Mouse (Mus musculus) hindbrain, postnatal 0 days (tissue): ENCODE results near the gene 1810037I17Rik. TPM values are rescaled to one million over a fixed set of nuclear protein-coding genes. Genes with fewer than 3 reads are reported as not detected.

Source experiments
- ATAC-seq: fragments of 200-750 bp; cut with Nextera tagmentation; 2 replicates; pipeline ENCODE4 v1.8.0; 2017; ENCODE audit warnings: mild to moderate bottlenecking, moderate TSS enrichment, moderate library complexity
- DNase-seq: peaks from one replicate; pipeline ENCODE4 v3.0.0-alpha.2; 2015; ENCODE audit warnings: low spot score
- H3K27ac ChIP-seq: fragments of 300-500 bp; sonication (generic); 2 replicates; pipeline ENCODE4 v1.5.1; 2014; ENCODE audit warnings: mild to moderate bottlenecking
- H3K27me3 ChIP-seq: fragments of 300-500 bp; sonication (generic); 2 replicates; pipeline ENCODE4 v1.6.1; 2014; ENCODE audit warnings: low read length, mixed read lengths; ENCODE audit not compliant: insufficient read depth
- H3K36me3 ChIP-seq: fragments of 300-500 bp; sonication (generic); 2 replicates; pipeline ENCODE4 v1.6.1; 2014; ENCODE audit warnings: low read length, mixed read lengths; ENCODE audit not compliant: insufficient read depth
- H3K4me1 ChIP-seq: fragments of 300-500 bp; sonication (generic); 2 replicates; pipeline ENCODE4 v1.6.1; 2014; ENCODE audit warnings: antibody characterized with exemption, low read length, mixed read lengths; ENCODE audit not compliant: insufficient read depth
- H3K4me2 ChIP-seq: fragments of 300-500 bp; sonication (generic); 2 replicates; pipeline ENCODE4 v1.6.1; 2014; ENCODE audit warnings: low read depth, mild to moderate bottlenecking, low read length, moderate library complexity, mixed read lengths
- H3K4me3 ChIP-seq: fragments of 300-500 bp; sonication (generic); 2 replicates; pipeline ENCODE4 v1.5.1; 2014; ENCODE audit warnings: low read length
- H3K9ac ChIP-seq: fragments of 300-500 bp; sonication (generic); replicated peaks from 2 replicates; pipeline ENCODE4 v1.6.1; 2014; ENCODE audit warnings: mild to moderate bottlenecking, low read length, moderate library complexity, mixed read lengths
- H3K9me3 ChIP-seq: fragments of 300-500 bp; sonication (generic); 2 replicates; pipeline ENCODE4 v1.6.1; 2016; ENCODE audit warnings: low read length, mixed read lengths
- CTCF ChIP-seq: IDR thresholded peaks from 2 replicates; pipeline ENCODE4 v1.5.1; 2016; ENCODE audit warnings: antibody characterized with exemption, control low read depth, low read depth
- WGBS: fragments of 180-500 bp; shearing (Covaris S2); extraction: QIAGEN DNeasy Blood & Tissue Kit; methylation state at CpG from one replicate; pipeline ENCODE4 v1.1.7; 2014; 5-methylcytosine and 5-hydroxymethylcytosine counted together
- polyA plus RNA-seq: library from polyadenylated mRNA; unstranded; fragments of >200 nt; fragmentation: Nextera tagmentation; extraction: Ambion mirVana; gene quantifications from 2 replicates; pipeline ENCODE4 v1.2.1, GENCODE M21; 2015
- total RNA-seq: library from RNA; depleted of rRNA; stranded (reverse); fragments of >200 nt; gene quantifications from 2 replicates; pipeline ENCODE4 v1.2.3, GENCODE M21; 2014; rRNA removed

The 1810037I17Rik gene
- total and polyA plus RNA-seq, 2 experiments from 2014 or later: 39.3 to 122 TPM

- no peak overlapping the region for H3K4me2 ChIP-seq
Measured at GRCm38 (mm10) chr3:122972126-122972822, 48.3 kb downstream of the 1810037I17Rik start.

GRCm38 (mm10) chr3:122974833-122975232, 50.8 kb downstream of the 1810037I17Rik start:
- H3K36me3 ChIP-seq: no peaks in the 10 kb centered on the region
- H3K4me2 ChIP-seq: no peak overlapping the region
- H3K4me3 ChIP-seq: no peak overlapping the region
- H3K4me1 ChIP-seq: no peaks in the 10 kb centered on the region
- H3K9ac ChIP-seq: no peak overlapping the region
- TF ChIP-seq CTCF: no peak
- 37% methylated on average over 3 of the region's 3 CpGs for WGBS
- DNase-seq: no peak
- H3K27ac ChIP-seq: no peak overlapping the region
- peak; percentile 35; the same call in 1 of the 2 replicates for ATAC-seq
- H3K9me3 ChIP-seq: no peaks in the 10 kb centered on the region
- H3K27me3 ChIP-seq: no peaks in the 10 kb centered on the region

More at GRCm38 (mm10) chr3:122972126-122972822, 48.3 kb downstream of the 1810037I17Rik start:
- TF ChIP-seq CTCF: no peak
- Histone ChIP-seq H3K27ac (no peak overlapping the region), H3K4me3 (no peak overlapping the region), H3K9me3 (no peaks in the 10 kb centered on the region), H3K9ac (no peak overlapping the region), H3K27me3 (no peaks in the 10 kb centered on the region), H3K4me1 (no peaks in the 10 kb centered on the region), H3K36me3 (no peaks in the 10 kb centered on the region)
- WGBS: 79% methylated on average over 3 of the region's 3 CpGs
- DNase-seq: no peak
- no peak for ATAC-seq

DNA sequence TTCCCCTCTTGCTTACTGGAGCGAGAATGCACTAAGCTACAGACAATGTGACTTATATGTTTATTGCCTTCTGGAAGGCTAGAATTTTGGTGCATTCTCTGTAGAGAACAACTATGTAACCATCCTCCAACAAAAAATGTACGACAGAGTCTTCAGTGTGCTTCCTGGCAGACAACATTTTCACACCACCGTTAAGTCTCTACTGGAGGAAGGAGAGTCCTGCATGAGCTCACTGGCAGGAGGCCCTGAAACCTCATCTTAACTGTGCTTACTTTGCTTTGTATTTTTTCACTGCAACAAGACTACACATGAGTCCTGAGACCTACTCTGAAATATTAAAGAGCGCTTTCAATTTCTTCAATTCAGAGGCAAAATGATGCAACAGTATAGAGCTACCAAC, 51.4 kb downstream of the 1810037I17Rik start:
- ATAC-seq: no peak

More for the DNA sequence above, 51.4 kb downstream of the 1810037I17Rik start:
- H3K9me3 ChIP-seq: no peaks in the 10 kb centered on the region
- no peak overlapping the region for H3K9ac ChIP-seq
- no peaks in the 10 kb centered on the region for H3K4me1 ChIP-seq
- no peaks in the 10 kb centered on the region for H3K36me3 ChIP-seq
- DNase-seq: no peak
- no peak overlapping the region for H3K4me2 ChIP-seq
- no peak overlapping the region for H3K4me3 ChIP-seq
- TF ChIP-seq CTCF: no peak
- no peaks in the 10 kb centered on the region for H3K27me3 ChIP-seq
- H3K27ac ChIP-seq: no peak overlapping the region
- WGBS: 77% methylated on average over 4 of the region's 4 CpGs

Other genes with a start within 250 kb of the 1810037I17Rik start
- gene Pde5a, start 195.3 kb upstream of the 1810037I17Rik start, total RNA-seq: 5.3 and 7.9 TPM in 2 replicates
- 1.7 and 2.2 TPM in 2 replicates for gene Pde5a, start 195.3 kb upstream of the 1810037I17Rik start, polyA plus RNA-seq
- gene Fabp2, start 29.1 kb upstream of the 1810037I17Rik start, total RNA-seq: not detected in 2 replicates
- gene Fabp2, start 29.1 kb upstream of the 1810037I17Rik start, polyA plus RNA-seq: not detected in 2 replicates
- not detected in 2 replicates for gene Gm10959, start 4.8 kb upstream of the 1810037I17Rik start, total RNA-seq
- gene Gm10959, start 4.8 kb upstream of the 1810037I17Rik start, polyA plus RNA-seq: not detected in 2 replicates
- 14.2 and 14.7 TPM in 2 replicates for gene Usp53, start 60.3 kb downstream of the 1810037I17Rik start, total RNA-seq
- gene Usp53, start 60.3 kb downstream of the 1810037I17Rik start, polyA plus RNA-seq: 13.1 and 15.0 TPM in 2 replicates
- gene Myoz2, start 110.8 kb downstream of the 1810037I17Rik start, total RNA-seq: 0.97 TPM in 1 of 2 replicates, not detected in the other
- not detected in 2 replicates for gene Myoz2, start 110.8 kb downstream of the 1810037I17Rik start, polyA plus RNA-seq